9 mouse cellular contexts compared by ENCODE assay signal in the genomic region with DNA sequence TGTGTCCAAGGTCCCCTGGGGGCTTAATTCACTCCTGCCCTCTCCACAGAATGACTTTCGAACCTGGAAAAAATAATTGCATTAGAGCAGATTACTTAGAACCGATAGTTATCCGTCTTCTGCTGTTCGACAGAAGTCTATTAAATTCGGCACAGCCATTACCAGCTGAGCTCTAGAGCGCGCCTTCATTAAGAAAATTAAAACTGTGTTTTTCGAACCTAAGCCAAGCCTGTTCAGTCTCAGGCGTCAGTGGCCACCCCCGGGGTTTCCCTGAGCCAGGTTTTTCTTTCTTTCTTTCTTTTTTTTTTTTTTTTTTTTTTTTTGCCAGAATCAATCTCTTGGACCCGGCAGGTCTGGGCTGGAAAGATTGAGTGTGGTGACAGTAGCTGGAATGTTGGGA.
DNase-seq lines count a peak whose midpoint lies in the region; ATAC-seq and TF ChIP-seq lines count a peak whose summit lies in the region.
"Had no signal": no experiment of that assay in that cellular context is flagged by ENCODE, and none has a peak within 500 bp of the region (broad histone marks: within the 10 kb centered on the region; RNA-seq: fewer than 3 reads in every experiment).

No protein-coding gene starts in this region.

- H3K36me3 ChIP-seq in kidney, postnatal 0 days (ENCODE audit: insufficient read depth, low read length): no peaks in the 10 kb centered on the region
- H3K36me3 ChIP-seq in forebrain, embryonic 12.5 days (replicated peaks): no peaks in the 10 kb centered on the region
- H3K36me3 ChIP-seq in limb, embryonic 11.5 days (ENCODE audit: control insufficient read depth, insufficient read depth, low read length): no peaks in the 10 kb centered on the region
- no peaks in the 10 kb centered on the region for H3K36me3 ChIP-seq in neural tube, embryonic 15.5 days

- H3K27me3 ChIP-seq in kidney, postnatal 0 days (ENCODE audit: insufficient read depth, low read length): 0 out of 2 replicates have a peak, but pooled peaks cover 4% of the 10 kb centered on the region
- H3K27me3 ChIP-seq in forebrain, embryonic 12.5 days: peaks cover 50% of the 10 kb centered on the region
- peaks cover 45% of the 10 kb centered on the region for H3K27me3 ChIP-seq in limb, embryonic 11.5 days (ENCODE audit: control insufficient read depth, insufficient read depth, low read length)
- peaks cover 30% of the 10 kb centered on the region for H3K27me3 ChIP-seq in neural tube, embryonic 15.5 days (replicated peaks)

- no peak for DNase-seq in kidney, postnatal 0 days (ENCODE audit: low spot score)
- no peak for DNase-seq in kidney, postnatal 14 days
- no peak for DNase-seq in limb, embryonic 11.5 days (ENCODE audit: low spot score)
- no peak for DNase-seq in embryo, embryonic 10 days (ENCODE audit: low spot score)
- DNase-seq in ovary, adult 18-20 months (ENCODE audit: low spot score): no peak
- DNase-seq: liver, postnatal 0 days had no signal

- no peak for ATAC-seq in kidney, postnatal 0 days (replicated peaks; ENCODE audit: low FRiP score, low read depth)
- ATAC-seq in forebrain, embryonic 12.5 days (ENCODE audit: low FRiP score): no peak
- ATAC-seq in limb, embryonic 11.5 days (ENCODE audit: insufficient number of reproducible peaks, low FRiP score, low TSS enrichment, low read depth): peak; percentile 3; the same call in 1 of the 2 replicates
- ATAC-seq in neural tube, embryonic 15.5 days (ENCODE audit: low FRiP score): no peak
- no peak for ATAC-seq in cerebellum, adult (ENCODE audit: insufficient number of reproducible peaks, low FRiP score, low TSS enrichment)
- ATAC-seq: liver, postnatal 0 days had no signal

- peak overlapping the region; percentile 30 for H3K4me3 ChIP-seq in kidney, postnatal 0 days (replicated peaks; ENCODE audit: low read depth, low read length)
- peak overlapping the region; percentile 26; the same call in 1 of the 2 replicates for H3K4me3 ChIP-seq in forebrain, embryonic 12.5 days (replicated peaks)
- H3K4me3 ChIP-seq in limb, embryonic 11.5 days (ENCODE audit: low read depth, low read length): no peak overlapping the region; the same call in 1 of the 2 replicates
- H3K4me3 ChIP-seq in neural tube, embryonic 15.5 days (replicated peaks): peak overlapping the region; percentile 33

- no peak overlapping the region for H3K9ac ChIP-seq in kidney, postnatal 0 days (ENCODE audit: low read depth, low read length)
- no peak overlapping the region for H3K9ac ChIP-seq in forebrain, embryonic 12.5 days
- H3K9ac ChIP-seq in limb, embryonic 11.5 days (ENCODE audit: low read length): no peak overlapping the region
- no peak overlapping the region for H3K9ac ChIP-seq in neural tube, embryonic 15.5 days (replicated peaks)
- H3K9ac ChIP-seq: liver, postnatal 0 days had no signal

- H3K9me3 ChIP-seq in kidney, postnatal 0 days (replicated peaks; ENCODE audit: low read length): no peaks in the 10 kb centered on the region
- no peaks in the 10 kb centered on the region for H3K9me3 ChIP-seq in forebrain, embryonic 12.5 days
- no peaks in the 10 kb centered on the region for H3K9me3 ChIP-seq in limb, embryonic 11.5 days (ENCODE audit: control insufficient read depth, low read length)
- H3K9me3 ChIP-seq in neural tube, embryonic 15.5 days (replicated peaks): no peaks in the 10 kb centered on the region

- no peak overlapping the region for H3K27ac ChIP-seq in kidney, postnatal 0 days
- no peak overlapping the region for H3K27ac ChIP-seq in forebrain, embryonic 12.5 days
- H3K27ac ChIP-seq in limb, embryonic 11.5 days (replicated peaks; ENCODE audit: low read depth, low read length): no peak overlapping the region
- no peak overlapping the region for H3K27ac ChIP-seq in neural tube, embryonic 15.5 days (replicated peaks)

- no peak for TF ChIP-seq CTCF in kidney, postnatal 0 days (IDR thresholded peaks at IDR 0.05; ENCODE audit: low read depth)

- WGBS in kidney, postnatal 0 days: 24% methylated on average over 11 of the region's 11 CpGs
- WGBS in forebrain, embryonic 12.5 days: 19% methylated on average over 11 of the region's 11 CpGs
- 7% methylated on average over 11 of the region's 11 CpGs for WGBS in limb, embryonic 11.5 days
- WGBS in neural tube, embryonic 15.5 days: 8% methylated on average over 11 of the region's 11 CpGs

- H3K4me2 ChIP-seq in kidney, postnatal 0 days (ENCODE audit: low read length): peak overlapping the region; percentile 65
- peak overlapping the region; percentile 59 for H3K4me2 ChIP-seq in forebrain, embryonic 12.5 days
- H3K4me2 ChIP-seq in limb, embryonic 11.5 days (ENCODE audit: low read depth, severe bottlenecking): peak overlapping the region; percentile 54
- H3K4me2 ChIP-seq in neural tube, embryonic 15.5 days: peak overlapping the region; percentile 65

- 0 out of 2 replicates have a peak, but pooled peaks cover 14% of the 10 kb centered on the region for H3K4me1 ChIP-seq in kidney, postnatal 0 days (replicated peaks; ENCODE audit: insufficient read depth, low read length)
- H3K4me1 ChIP-seq in forebrain, embryonic 12.5 days: peaks cover 24% of the 10 kb centered on the region
- H3K4me1 ChIP-seq in limb, embryonic 11.5 days (ENCODE audit: control insufficient read depth, insufficient read depth, low read length): peaks cover 5% of the 10 kb centered on the region
- H3K4me1 ChIP-seq in neural tube, embryonic 15.5 days: peaks cover 27% of the 10 kb centered on the region
